In the genomic region with DNA sequence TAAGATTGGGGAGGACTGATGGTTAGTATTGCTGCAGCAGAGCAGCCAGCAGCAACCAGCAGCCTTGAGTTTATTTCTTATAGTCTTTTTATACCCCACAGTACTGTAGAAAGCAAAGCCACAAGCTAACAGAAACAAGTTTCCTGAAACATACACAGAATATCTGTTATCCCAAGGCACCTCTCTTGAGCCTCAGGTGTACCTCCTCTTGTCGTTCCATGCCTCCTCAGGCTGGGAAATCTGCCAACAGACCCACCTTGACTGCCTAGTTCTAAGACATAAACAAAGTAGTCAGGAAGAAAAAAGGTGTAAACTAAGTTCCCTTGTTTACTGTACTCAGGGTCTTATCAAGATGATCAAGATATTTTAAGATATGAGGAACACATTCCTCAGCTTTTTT, we compare ENCODE assay signal across 11 mouse cellular contexts. TPM values are rescaled to one million over a fixed set of nuclear protein-coding genes. Genes with fewer than 3 reads are reported as not detected.
DNase-seq lines count a peak whose midpoint lies in the region; ATAC-seq and TF ChIP-seq lines count a peak whose summit lies in the region.
"Not testable (repeated sequence)": the region's sequence is repeated elsewhere in the genome, so short reads cannot be mapped to it uniquely, and the experiment has no call there.
"Had no signal": no experiment of that assay in that cellular context is flagged by ENCODE, and none has a peak within 500 bp of the region (broad histone marks: within the 10 kb centered on the region; RNA-seq: fewer than 3 reads in every experiment).

No protein-coding gene starts in this region.

- not testable (repeated sequence) for ATAC-seq in embryonic facial prominence, embryonic 14.5 days (ENCODE audit: low read depth)
- ATAC-seq in lung, embryonic 16.5 days (ENCODE audit: low read depth): 0 out of 2 replicates have a peak, but pooled peaks have one; percentile 23

- not testable (repeated sequence) for H3K9ac ChIP-seq in embryonic facial prominence, embryonic 14.5 days (ENCODE audit: low read depth, low read length); lung, embryonic 16.5 days (ENCODE audit: low read length)

- not testable (repeated sequence) for H3K9me3 ChIP-seq in embryonic facial prominence, embryonic 14.5 days (ENCODE audit: control insufficient read depth, low read length); lung, embryonic 16.5 days (ENCODE audit: control insufficient read depth, low read length)

- not testable (repeated sequence) for TF ChIP-seq CTCF in testis, adult 2 months (IDR thresholded peaks at IDR 0.05; ENCODE audit: control insufficient read depth, insufficient read depth, insufficient replicate concordance, low read depth, low read length)

- H3K27me3 ChIP-seq in embryonic facial prominence, embryonic 14.5 days (replicated peaks; ENCODE audit: control insufficient read depth, insufficient read depth, low read length); lung, embryonic 16.5 days (ENCODE audit: control insufficient read depth, insufficient read depth, low read depth, low read length); testis, adult 2 months (ENCODE audit: control insufficient read depth, insufficient read depth, low read length): not testable (repeated sequence)

- H3K4me1 ChIP-seq in embryonic facial prominence, embryonic 14.5 days (ENCODE audit: control insufficient read depth, insufficient read depth, low read length); lung, embryonic 16.5 days (replicated peaks; ENCODE audit: control insufficient read depth, insufficient read depth, low read length); testis, adult 2 months (ENCODE audit: control insufficient read depth, insufficient read depth, low read length): not testable (repeated sequence)

- 52% methylated on average over 1 of the region's 1 CpGs for WGBS in embryonic facial prominence, embryonic 14.5 days
- WGBS in lung, embryonic 16.5 days: 26% methylated on average over 1 of the region's 1 CpGs

- DNase-seq in embryonic facial prominence, embryonic 14.5 days (ENCODE audit: low spot score): peak; percentile 57
- DNase-seq in kidney, postnatal 10 days: peak; percentile 36
- peak; percentile 77 to 78 for DNase-seq in lung, adult 18-20 months
- peak; percentile 68 for DNase-seq in lung, postnatal 25 days (ENCODE audit: low spot score)

- not testable (repeated sequence) for TF ChIP-seq POLR2A in testis, adult 2 months (IDR thresholded peaks at IDR 0.05; ENCODE audit: control insufficient read depth, low read depth, low read length)

- H3K4me3 ChIP-seq in embryonic facial prominence, embryonic 14.5 days (ENCODE audit: low read depth, low read length); lung, embryonic 16.5 days (ENCODE audit: low read length): not testable (repeated sequence)
- H3K4me3 ChIP-seq in testis, adult 2 months (ENCODE audit: control insufficient read depth, low read depth, low read length): peak overlapping the region; percentile 29; the same call in 1 of the 2 replicates

- not testable (repeated sequence) for H3K27ac ChIP-seq in embryonic facial prominence, embryonic 14.5 days (replicated peaks; ENCODE audit: low read depth, low read length); testis, adult 2 months (ENCODE audit: control insufficient read depth, insufficient read depth, low read depth, low read length)
- H3K27ac ChIP-seq in lung, embryonic 16.5 days (ENCODE audit: low read length): peak overlapping the region; percentile 5; the same call in 1 of the 2 replicates

- not testable (repeated sequence) for H3K36me3 ChIP-seq in embryonic facial prominence, embryonic 14.5 days (ENCODE audit: control insufficient read depth, insufficient read depth, low read length); lung, embryonic 16.5 days (ENCODE audit: control insufficient read depth, insufficient read depth, low read length); testis, adult 2 months (ENCODE audit: control insufficient read depth, insufficient read depth, low read length)

- not testable (repeated sequence) for H3K4me2 ChIP-seq in embryonic facial prominence, embryonic 14.5 days (ENCODE audit: low read depth, low read length); lung, embryonic 16.5 days (ENCODE audit: low read depth, low read length)

RNA-seq across cellular contexts. Expression of a gene that starts 47.1 kb away (rescaled TPM):
- polyA plus RNA-seq in embryonic facial prominence, embryonic 14.5 days (2014; fragmentation: Nextera tagmentation; extraction: Ambion mirVana): 0.04 TPM in 1 of 2 replicates, not detected in the other
- polyA plus RNA-seq in lung, embryonic 16.5 days (2015; fragmentation: Nextera tagmentation; extraction: Ambion mirVana): not detected in 2 replicates
- not detected in 2 replicates for polyA plus RNA-seq in testis, adult 2 months (2012; rRNA removed)
- polyA plus RNA-seq: embryonic facial prominence, embryonic 12.5 days; G1E; heart, embryonic 10.5 days; heart, embryonic 14.5 days; hindbrain, embryonic 12.5 days had no signal
